Comparison of ENCODE assay signal across 24 mouse cellular contexts in genomic region chr19:12496241-12496640, GRCm38 (mm10). TPM values are rescaled to one million over a fixed set of nuclear protein-coding genes. Genes with fewer than 3 reads are reported as not detected.
DNase-seq lines count a peak whose midpoint lies in the region; ATAC-seq and TF ChIP-seq lines count a peak whose summit lies in the region.
"Had no signal": no experiment of that assay in that cellular context is flagged by ENCODE, and none has a peak within 500 bp of the region (broad histone marks: within the 10 kb centered on the region; RNA-seq: fewer than 3 reads in every experiment).

No protein-coding gene starts in this region.

- DNase-seq in forebrain, embryonic 10.5 days (ENCODE audit: extremely low spot score, low spot score): no peak
- DNase-seq in forebrain, postnatal 0 days: no peak
- DNase-seq in hindbrain, embryonic 10.5 days (ENCODE audit: low spot score): no peak
- no peak for DNase-seq in hindbrain, postnatal 0 days (ENCODE audit: low spot score)
- no peak for DNase-seq in adipocyte (ENCODE audit: low spot score)
- DNase-seq: adrenal gland, postnatal 14 days; cerebellum, adult 2 months; cerebellum, postnatal 36 days; heart, postnatal 14 days; kidney, adult 11 months; kidney, postnatal 36 days; liver, postnatal 0 days; lung, postnatal 10 days; midbrain, embryonic 14.5 days; retina, postnatal 1 day; thymus, postnatal 14 days had no signal

- peaks cover 97% of the 10 kb centered on the region for H3K4me1 ChIP-seq in forebrain, embryonic 10.5 days
- H3K4me1 ChIP-seq in forebrain, postnatal 0 days (ENCODE audit: insufficient read depth): peaks cover 21% of the 10 kb centered on the region
- peaks cover 93% of the 10 kb centered on the region for H3K4me1 ChIP-seq in hindbrain, embryonic 10.5 days (replicated peaks)
- H3K4me1 ChIP-seq in hindbrain, postnatal 0 days (ENCODE audit: insufficient read depth, low read length): peaks cover 30% of the 10 kb centered on the region
- H3K4me1 ChIP-seq in neural tube, embryonic 12.5 days: peaks cover 60% of the 10 kb centered on the region
- peaks cover 67% of the 10 kb centered on the region for H3K4me1 ChIP-seq in neural tube, embryonic 15.5 days

- no peak overlapping the region for H3K4me3 ChIP-seq in forebrain, embryonic 10.5 days
- H3K4me3 ChIP-seq in forebrain, postnatal 0 days (ENCODE audit: low read depth, low read length): no peak overlapping the region
- H3K4me3 ChIP-seq in hindbrain, embryonic 10.5 days: peak overlapping the region; percentile 90
- no peak overlapping the region for H3K4me3 ChIP-seq in hindbrain, postnatal 0 days (ENCODE audit: low read length)
- no peak overlapping the region for H3K4me3 ChIP-seq in neural tube, embryonic 12.5 days
- no peak overlapping the region for H3K4me3 ChIP-seq in neural tube, embryonic 15.5 days (replicated peaks)
- H3K4me3 ChIP-seq: heart, embryonic 12.5 days; kidney, embryonic 15.5 days; limb, embryonic 12.5 days; myocyte had no signal

- WGBS in forebrain, embryonic 10.5 days: 92% methylated on average over 2 of the region's 2 CpGs
- 92% methylated on average over 2 of the region's 2 CpGs for WGBS in forebrain, postnatal 0 days
- WGBS in hindbrain, embryonic 10.5 days: 66% methylated on average over 2 of the region's 2 CpGs
- WGBS in hindbrain, postnatal 0 days: 38% methylated on average over 2 of the region's 2 CpGs
- 52% methylated on average over 2 of the region's 2 CpGs for WGBS in neural tube, embryonic 12.5 days
- WGBS in neural tube, embryonic 15.5 days: 46% methylated on average over 2 of the region's 2 CpGs

- H3K9ac ChIP-seq in forebrain, postnatal 0 days: no peak overlapping the region
- H3K9ac ChIP-seq in hindbrain, postnatal 0 days (replicated peaks; ENCODE audit: low read length): no peak overlapping the region
- H3K9ac ChIP-seq in neural tube, embryonic 12.5 days: no peak overlapping the region
- H3K9ac ChIP-seq in neural tube, embryonic 15.5 days (replicated peaks): no peak overlapping the region
- H3K9ac ChIP-seq: heart, embryonic 12.5 days; kidney, embryonic 15.5 days; limb, embryonic 12.5 days; liver, postnatal 0 days had no signal

- ATAC-seq in forebrain, postnatal 0 days: no peak
- no peak for ATAC-seq in hindbrain, postnatal 0 days
- no peak for ATAC-seq in neural tube, embryonic 12.5 days (ENCODE audit: low FRiP score, low read depth)
- no peak for ATAC-seq in neural tube, embryonic 15.5 days (ENCODE audit: low FRiP score)
- ATAC-seq: forebrain, embryonic 14.5 days; liver, postnatal 0 days had no signal

- H3K9me3 ChIP-seq in forebrain, embryonic 10.5 days: no peaks in the 10 kb centered on the region; the same call in 1 of the 2 replicates
- H3K9me3 ChIP-seq in forebrain, postnatal 0 days (ENCODE audit: low read length): no peaks in the 10 kb centered on the region
- no peaks in the 10 kb centered on the region for H3K9me3 ChIP-seq in hindbrain, embryonic 10.5 days
- H3K9me3 ChIP-seq in hindbrain, postnatal 0 days (ENCODE audit: low read length): no peaks in the 10 kb centered on the region
- H3K9me3 ChIP-seq in neural tube, embryonic 12.5 days: no peaks in the 10 kb centered on the region
- H3K9me3 ChIP-seq in neural tube, embryonic 15.5 days (replicated peaks): no peaks in the 10 kb centered on the region
- H3K9me3 ChIP-seq: heart, embryonic 12.5 days; kidney, embryonic 15.5 days; limb, embryonic 12.5 days had no signal

- peak overlapping the region; percentile 40; the same call in 1 of the 2 replicates for H3K27ac ChIP-seq in forebrain, embryonic 10.5 days
- H3K27ac ChIP-seq in forebrain, postnatal 0 days (ENCODE audit: low read depth, low read length): no peak overlapping the region
- peak overlapping the region; percentile 100 for H3K27ac ChIP-seq in hindbrain, embryonic 10.5 days
- H3K27ac ChIP-seq in hindbrain, postnatal 0 days: no peak overlapping the region
- no peak overlapping the region for H3K27ac ChIP-seq in neural tube, embryonic 12.5 days
- no peak overlapping the region; the same call in 1 of the 2 replicates for H3K27ac ChIP-seq in neural tube, embryonic 15.5 days (replicated peaks)
- H3K27ac ChIP-seq: kidney, embryonic 15.5 days; limb, embryonic 12.5 days had no signal

- TF ChIP-seq CTCF in forebrain, postnatal 0 days (IDR thresholded peaks at IDR 0.05; ENCODE audit: low read depth): no peak
- TF ChIP-seq CTCF in hindbrain, postnatal 0 days (IDR thresholded peaks at IDR 0.05; ENCODE audit: low read depth): no peak

- H3K4me2 ChIP-seq in forebrain, postnatal 0 days (ENCODE audit: low read depth): no peak overlapping the region
- no peak overlapping the region for H3K4me2 ChIP-seq in hindbrain, postnatal 0 days (ENCODE audit: low read depth, low read length)
- peak overlapping the region; percentile 39; the same call in 1 of the 2 replicates for H3K4me2 ChIP-seq in neural tube, embryonic 12.5 days (replicated peaks)
- H3K4me2 ChIP-seq in neural tube, embryonic 15.5 days: no peak overlapping the region
- H3K4me2 ChIP-seq: heart, embryonic 12.5 days; kidney, embryonic 15.5 days; limb, embryonic 12.5 days; liver, embryonic 11.5 days had no signal

- peaks cover 59% of the 10 kb centered on the region for H3K36me3 ChIP-seq in forebrain, embryonic 10.5 days (replicated peaks)
- peaks cover 11% of the 10 kb centered on the region for H3K36me3 ChIP-seq in forebrain, postnatal 0 days (ENCODE audit: insufficient read depth)
- peaks cover 49% of the 10 kb centered on the region for H3K36me3 ChIP-seq in hindbrain, embryonic 10.5 days
- H3K36me3 ChIP-seq in hindbrain, postnatal 0 days (ENCODE audit: insufficient read depth, low read length): peaks cover 9% of the 10 kb centered on the region
- H3K36me3 ChIP-seq in neural tube, embryonic 12.5 days: peaks cover 11% of the 10 kb centered on the region
- peaks cover 9% of the 10 kb centered on the region for H3K36me3 ChIP-seq in neural tube, embryonic 15.5 days

- H3K27me3 ChIP-seq in forebrain, embryonic 10.5 days (ENCODE audit: poor library complexity, severe bottlenecking): no peaks in the 10 kb centered on the region
- no peaks in the 10 kb centered on the region for H3K27me3 ChIP-seq in forebrain, postnatal 0 days (ENCODE audit: insufficient read depth, low read length)
- H3K27me3 ChIP-seq in hindbrain, embryonic 10.5 days (ENCODE audit: insufficient read depth, poor library complexity, severe bottlenecking): no peaks in the 10 kb centered on the region
- no peaks in the 10 kb centered on the region for H3K27me3 ChIP-seq in hindbrain, postnatal 0 days (ENCODE audit: insufficient read depth, low read length)
- no peaks in the 10 kb centered on the region for H3K27me3 ChIP-seq in neural tube, embryonic 12.5 days (replicated peaks)
- no peaks in the 10 kb centered on the region for H3K27me3 ChIP-seq in neural tube, embryonic 15.5 days (replicated peaks)

RNA-seq across cellular contexts. Expression of gene Dtx4, which starts 5.0 kb away (rescaled TPM):
- polyA plus RNA-seq in forebrain, embryonic 10.5 days (2016; fragmentation: Nextera tagmentation; extraction: Ambion mirVana): 31.7 and 34.3 TPM in 2 replicates
- 43.2 and 48.8 TPM in 2 replicates for total RNA-seq in forebrain, postnatal 0 days (2014; rRNA removed)
- polyA plus RNA-seq in forebrain, postnatal 0 days (2015; fragmentation: Nextera tagmentation; extraction: Ambion mirVana): 20.6 and 21.2 TPM in 2 replicates
- polyA plus RNA-seq in hindbrain, embryonic 10.5 days (2016; fragmentation: Nextera tagmentation; extraction: Ambion mirVana): 56.5 and 65.2 TPM in 2 replicates
- total RNA-seq in hindbrain, postnatal 0 days (2014; rRNA removed): 54.7 and 55.6 TPM in 2 replicates
- 23.3 and 24.6 TPM in 2 replicates for polyA plus RNA-seq in hindbrain, postnatal 0 days (2015; fragmentation: Nextera tagmentation; extraction: Ambion mirVana)
- polyA plus RNA-seq in neural tube, embryonic 12.5 days (2016; fragmentation: Nextera tagmentation; extraction: Ambion mirVana): 58.4 and 63.3 TPM in 2 replicates
- polyA plus RNA-seq in neural tube, embryonic 15.5 days (2015; fragmentation: Nextera tagmentation; extraction: Ambion mirVana): 34.1 and 34.5 TPM in 2 replicates

RNA-seq across cellular contexts. Expression of gene Mpeg1, which starts 35.7 kb away (rescaled TPM):
- 0.11 and 0.17 TPM in 2 replicates for polyA plus RNA-seq in forebrain, embryonic 10.5 days (2016; fragmentation: Nextera tagmentation; extraction: Ambion mirVana)
- total RNA-seq in forebrain, postnatal 0 days (2014; rRNA removed): 3.2 and 3.5 TPM in 2 replicates
- 0.63 and 1.1 TPM in 2 replicates for polyA plus RNA-seq in forebrain, postnatal 0 days (2015; fragmentation: Nextera tagmentation; extraction: Ambion mirVana)
- 0.24 and 0.35 TPM in 2 replicates for polyA plus RNA-seq in hindbrain, embryonic 10.5 days (2016; fragmentation: Nextera tagmentation; extraction: Ambion mirVana)
- total RNA-seq in hindbrain, postnatal 0 days (2014; rRNA removed): 2.5 and 3.1 TPM in 2 replicates
- 1.0 and 1.2 TPM in 2 replicates for polyA plus RNA-seq in hindbrain, postnatal 0 days (2015; fragmentation: Nextera tagmentation; extraction: Ambion mirVana)
- polyA plus RNA-seq in neural tube, embryonic 12.5 days (2016; fragmentation: Nextera tagmentation; extraction: Ambion mirVana): 0.76 and 1.1 TPM in 2 replicates
- polyA plus RNA-seq in neural tube, embryonic 15.5 days (2015; fragmentation: Nextera tagmentation; extraction: Ambion mirVana): 0.61 and 0.88 TPM in 2 replicates

RNA-seq across cellular contexts. Expression of gene Fam111a, which starts 49.3 kb away (rescaled TPM):
- polyA plus RNA-seq in forebrain, embryonic 10.5 days (2016; fragmentation: Nextera tagmentation; extraction: Ambion mirVana): 21.0 and 22.0 TPM in 2 replicates
- 4.3 and 4.4 TPM in 2 replicates for total RNA-seq in forebrain, postnatal 0 days (2014; rRNA removed)
- polyA plus RNA-seq in forebrain, postnatal 0 days (2015; fragmentation: Nextera tagmentation; extraction: Ambion mirVana): 2.9 and 3.2 TPM in 2 replicates
- polyA plus RNA-seq in hindbrain, embryonic 10.5 days (2016; fragmentation: Nextera tagmentation; extraction: Ambion mirVana): 15.3 and 20.2 TPM in 2 replicates
- 1.9 and 4.8 TPM in 2 replicates for total RNA-seq in hindbrain, postnatal 0 days (2014; rRNA removed)
- polyA plus RNA-seq in hindbrain, postnatal 0 days (2015; fragmentation: Nextera tagmentation; extraction: Ambion mirVana): 3.2 and 3.3 TPM in 2 replicates
- polyA plus RNA-seq in neural tube, embryonic 12.5 days (2016; fragmentation: Nextera tagmentation; extraction: Ambion mirVana): 13.3 and 15.7 TPM in 2 replicates
- polyA plus RNA-seq in neural tube, embryonic 15.5 days (2015; fragmentation: Nextera tagmentation; extraction: Ambion mirVana): 6.2 and 11.7 TPM in 2 replicates

Comparison
In these comparisons a context has a peak if more than half of its experiments do, and no peak if none do; other contexts are left out.
1. H3K27ac ChIP-seq: peak in forebrain, embryonic 10.5 days (single experiment) and hindbrain, embryonic 10.5 days (single experiment); none in forebrain, postnatal 0 days (single experiment), hindbrain, postnatal 0 days (single experiment), neural tube, embryonic 12.5 days (single experiment) and neural tube, embryonic 15.5 days (single experiment).